Mouse (Mus musculus): ENCODE measurements around the gene Bean1.

GRCm38 (mm10) chr8:104251461-104251860, 81.2 kb downstream of the Bean1 start:
- no peak for TF ChIP-seq CTCF (IDR thresholded peaks at IDR 0.05; ENCODE audit: low read depth)
- TF ChIP-seq EP300 (IDR thresholded peaks at IDR 0.05; ENCODE audit: low read depth): no peak
